Mouse (Mus musculus) stomach, postnatal 0 days (tissue): ENCODE measurements around the gene Upk2.

Experiments used
- CTCF ChIP-seq: IDR thresholded peaks from 2 replicates; pipeline ENCODE4 v1.5.1; 2016; ENCODE audit warnings: antibody characterized with exemption, low read depth, mild to moderate bottlenecking, moderate library complexity
- EP300 ChIP-seq: optimal IDR thresholded peaks from 2 replicates; pipeline ENCODE3; 2016; ENCODE audit warnings: antibody characterized with exemption

- TF ChIP-seq EP300 (no peak), CTCF (no peak)
Observed at GRCm38 (mm10) chr9:44468800-44469199, 14.0 kb upstream of the Upk2 start.
